Mouse (Mus musculus): Measurements from ENCODE around the gene Pik3ca. TPM values are rescaled to one million over a fixed set of nuclear protein-coding genes. Genes with fewer than 3 reads are reported as not detected.

Pik3ca gene
- polyA plus RNA-seq, 1 experiment from 2014 or later, result 8.2 TPM

DNA sequence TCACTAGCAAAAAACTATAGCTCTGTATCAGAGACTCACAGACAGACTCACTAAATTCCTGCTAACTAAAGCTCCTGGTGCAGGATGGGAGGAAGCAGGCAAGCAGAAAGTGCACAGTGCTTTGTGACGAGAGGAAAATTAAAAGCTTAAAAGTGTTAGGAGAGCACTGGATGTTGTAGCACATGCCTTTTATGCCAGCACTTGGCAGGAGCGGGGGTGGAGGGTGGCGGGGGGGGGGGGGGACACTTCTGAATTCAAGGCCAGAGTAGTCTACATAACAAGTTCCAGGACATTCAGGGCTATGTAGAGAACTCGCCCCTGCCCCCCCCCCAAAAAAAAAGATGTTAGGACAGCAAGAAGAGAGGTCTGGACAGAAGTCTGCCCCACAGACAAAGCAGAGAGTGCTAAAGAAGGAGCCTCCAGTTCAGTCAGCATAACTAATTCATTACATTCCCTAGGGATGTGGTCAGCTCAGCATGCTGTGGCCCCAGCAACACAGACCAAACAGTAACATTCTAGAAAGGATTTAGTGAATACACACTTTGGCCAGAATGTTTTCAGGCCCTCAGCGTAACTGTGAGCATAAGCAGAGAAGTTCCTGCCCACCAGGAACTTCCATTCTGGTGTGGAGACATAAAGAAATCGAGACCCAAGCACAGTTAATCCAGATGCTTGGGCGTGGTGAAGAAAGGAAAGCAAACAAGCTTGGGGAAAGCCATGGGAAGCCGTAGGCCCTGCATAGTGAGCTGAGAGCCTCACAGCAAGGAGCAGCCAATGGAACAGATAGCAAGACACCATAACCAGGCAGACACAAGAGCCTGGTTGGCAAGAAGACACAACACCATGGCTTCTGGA lies 98.6 kb downstream of the Pik3ca start:
- no peaks in the 10 kb centered on the region for H3K9me3 ChIP-seq
- no peaks in the 10 kb centered on the region for H3K36me3 ChIP-seq (replicated peaks)
- H3K4me3 ChIP-seq, result no peak overlapping the region
- H3K27ac ChIP-seq (replicated peaks), result peak overlapping the region; percentile 44; the same call in 1 of the 2 replicates
- peaks cover 25% of the 10 kb centered on the region for H3K4me1 ChIP-seq
- no peak for DNase-seq (ENCODE audit: low spot score)
- WGBS, result 47% methylated on average over 8 of the region's 8 CpGs
- H3K27me3 ChIP-seq (replicated peaks; ENCODE audit: low read depth, poor library complexity, severe bottlenecking), result no peaks in the 10 kb centered on the region

DNA sequence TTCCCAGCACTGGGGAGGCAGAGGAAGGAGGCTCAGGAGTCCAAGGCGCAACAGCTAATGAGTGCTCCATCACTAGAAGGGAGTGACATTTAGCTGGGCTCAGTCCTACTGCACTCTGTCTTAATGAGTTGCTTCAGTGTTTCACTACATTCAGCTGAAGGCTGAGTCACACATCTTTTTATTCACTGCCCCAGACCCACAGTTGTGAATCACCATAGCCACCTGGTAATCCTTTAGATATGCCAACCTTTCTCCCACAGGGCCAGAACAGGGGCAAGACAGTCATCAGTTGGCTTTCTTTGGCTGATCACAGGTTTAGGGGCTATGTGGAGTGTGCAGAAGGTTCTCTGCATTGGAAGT lies 99.2 kb downstream of the Pik3ca start:
- Histone ChIP-seq H3K27me3 (replicated peaks; ENCODE audit: low read depth, poor library complexity, severe bottlenecking) (no peaks in the 10 kb centered on the region), H3K9me3 (no peaks in the 10 kb centered on the region), H3K36me3 (replicated peaks) (no peaks in the 10 kb centered on the region), H3K27ac (replicated peaks) (peak overlapping the region; percentile 44; the same call in 1 of the 2 replicates), H3K4me1 (peaks cover 25% of the 10 kb centered on the region), H3K4me3 (no peak overlapping the region)
- 96% methylated on average over 1 of the region's 1 CpGs for WGBS
- no peak for DNase-seq (ENCODE audit: low spot score)

DNA sequence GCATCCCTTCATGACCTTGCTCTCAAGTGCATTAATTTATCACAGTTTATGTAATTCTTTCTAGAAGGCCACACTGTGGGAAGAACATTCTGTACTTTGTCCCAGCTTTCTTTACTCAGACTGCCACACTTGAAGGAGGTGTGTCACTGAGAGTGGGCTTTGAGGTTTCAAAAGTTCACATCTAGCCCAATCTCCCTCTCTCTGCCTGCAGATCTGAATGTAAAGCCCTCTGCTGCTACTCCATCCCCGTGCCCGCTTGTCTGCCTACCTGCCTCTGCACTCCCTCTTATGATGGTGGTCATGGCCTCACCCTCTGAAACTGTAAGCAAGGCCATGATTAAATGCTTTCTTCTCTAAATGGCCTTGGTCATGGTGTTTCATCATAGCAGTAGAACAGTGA lies 102.9 kb downstream of the Pik3ca start:
- Histone ChIP-seq H3K9me3 (no peaks in the 10 kb centered on the region), H3K27me3 (replicated peaks; ENCODE audit: low read depth, poor library complexity, severe bottlenecking) (no peaks in the 10 kb centered on the region), H3K27ac (replicated peaks) (no peak overlapping the region), H3K4me1 (peaks cover 14% of the 10 kb centered on the region), H3K36me3 (replicated peaks) (no peaks in the 10 kb centered on the region), H3K4me3 (no peak overlapping the region)
- WGBS, result 93% methylated on average over 2 of the region's 2 CpGs
- DNase-seq (ENCODE audit: low spot score), result peak; percentile 4

DNA sequence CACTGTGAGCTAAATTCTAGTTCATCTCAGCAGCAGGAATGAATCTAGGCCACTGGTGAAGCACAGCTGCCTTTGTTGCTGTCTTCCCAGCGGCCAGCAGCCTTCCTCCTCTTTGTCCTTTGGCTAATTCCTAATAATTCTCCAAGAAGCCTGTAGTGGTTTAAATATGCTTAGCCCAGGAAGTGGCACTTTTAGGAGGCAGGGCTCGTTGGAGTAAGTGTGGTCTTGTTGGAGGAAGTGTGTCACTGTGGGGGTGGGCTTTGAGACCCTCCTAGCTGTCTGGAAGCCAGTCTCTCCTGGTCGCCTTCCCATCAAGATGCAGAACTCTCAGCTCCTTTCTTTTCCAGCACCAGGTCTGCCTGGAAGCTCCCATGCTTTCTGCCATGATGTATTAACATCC lies 108.4 kb downstream of the Pik3ca start:
- Histone ChIP-seq H3K27ac (replicated peaks) (no peak overlapping the region), H3K4me3 (no peak overlapping the region), H3K9me3 (no peaks in the 10 kb centered on the region), H3K4me1 (peaks cover 20% of the 10 kb centered on the region), H3K27me3 (replicated peaks; ENCODE audit: low read depth, poor library complexity, severe bottlenecking) (no peaks in the 10 kb centered on the region), H3K36me3 (replicated peaks) (no peaks in the 10 kb centered on the region)
- WGBS, result 68% methylated on average over 3 of the region's 3 CpGs
- DNase-seq (ENCODE audit: low spot score), result no peak

DNA sequence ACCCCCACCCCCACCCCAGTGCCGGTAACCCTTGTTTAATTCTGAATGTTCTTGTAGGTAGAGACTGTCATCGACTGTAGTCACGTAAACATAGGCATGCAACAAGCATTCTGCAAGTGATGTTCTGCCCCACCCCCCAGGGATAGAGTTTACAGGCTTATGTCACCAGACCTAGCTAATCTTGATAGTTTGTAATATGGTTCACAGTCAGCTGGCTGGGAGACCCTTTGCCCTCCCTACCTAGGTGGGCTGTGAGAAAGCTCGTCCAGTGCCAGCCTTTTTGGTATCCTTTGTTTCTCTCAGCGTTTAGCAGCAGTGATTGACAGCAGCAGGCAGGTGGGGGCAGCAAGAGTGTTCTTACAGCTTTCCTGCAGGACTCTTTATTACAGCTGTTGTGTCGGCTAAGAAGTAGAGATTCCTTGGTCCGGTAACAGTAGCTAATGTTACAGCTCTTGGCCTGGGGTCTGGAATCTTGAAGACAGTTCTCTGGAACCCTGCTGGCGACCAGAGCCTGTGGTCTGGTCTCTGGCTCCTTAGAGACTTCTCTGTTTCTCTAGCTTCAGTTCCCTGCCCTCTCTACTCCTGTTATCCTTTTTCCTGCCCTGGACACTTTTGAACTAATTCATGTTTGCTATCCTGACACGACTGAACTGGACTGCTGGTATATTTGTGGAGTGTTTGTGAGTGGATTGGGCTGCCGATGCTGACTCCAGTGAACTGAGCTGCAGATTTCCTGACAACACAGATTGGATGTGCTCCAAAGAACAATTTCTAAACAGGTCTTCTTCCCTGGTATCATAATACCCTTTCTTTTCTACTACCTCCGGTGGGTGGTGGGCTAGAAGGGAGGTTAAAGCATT lies 109.1 kb downstream of the Pik3ca start:
- H3K4me1 ChIP-seq, result peaks cover 24% of the 10 kb centered on the region
- no peak overlapping the region for H3K27ac ChIP-seq (replicated peaks)
- H3K27me3 ChIP-seq (replicated peaks; ENCODE audit: low read depth, poor library complexity, severe bottlenecking), result no peaks in the 10 kb centered on the region
- H3K36me3 ChIP-seq (replicated peaks), result no peaks in the 10 kb centered on the region
- 64% methylated on average over 11 of the region's 11 CpGs for WGBS
- no peak overlapping the region for H3K4me3 ChIP-seq
- no peak for DNase-seq (ENCODE audit: low spot score)
- no peaks in the 10 kb centered on the region for H3K9me3 ChIP-seq

DNA sequence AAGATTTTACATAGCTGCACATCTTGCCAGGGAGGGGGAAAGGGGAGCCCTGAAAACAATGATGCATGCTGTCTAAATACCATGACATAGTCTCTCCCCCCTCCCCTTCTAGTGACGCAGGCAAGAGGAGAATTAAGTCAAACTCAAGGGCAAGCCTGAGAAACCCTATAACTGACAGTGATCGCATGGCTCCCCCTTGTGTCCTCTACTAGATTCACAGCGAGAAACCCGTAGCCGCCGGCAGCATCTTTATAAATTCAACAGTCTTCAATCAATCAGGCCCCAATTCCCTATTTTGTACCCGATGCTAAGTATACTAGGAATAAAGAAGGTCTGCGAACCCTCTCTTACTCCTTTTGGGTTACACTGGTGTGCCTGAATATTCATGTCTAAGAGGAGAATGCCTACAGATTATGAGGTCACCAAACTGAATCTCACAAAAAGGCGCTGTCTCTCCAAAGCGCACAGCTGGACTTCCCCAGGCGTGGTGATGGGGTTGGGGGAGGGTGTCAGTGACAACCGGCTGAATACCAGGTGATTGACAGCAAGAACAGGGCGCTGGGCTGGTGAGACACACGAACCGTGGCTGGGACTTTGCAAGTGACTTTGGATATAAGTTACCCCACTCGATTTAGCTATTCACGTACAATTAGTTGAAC lies 111.3 kb downstream of the Pik3ca start:
- H3K4me1 ChIP-seq, result peaks cover 35% of the 10 kb centered on the region
- no peak overlapping the region for H3K27ac ChIP-seq (replicated peaks)

DNA sequence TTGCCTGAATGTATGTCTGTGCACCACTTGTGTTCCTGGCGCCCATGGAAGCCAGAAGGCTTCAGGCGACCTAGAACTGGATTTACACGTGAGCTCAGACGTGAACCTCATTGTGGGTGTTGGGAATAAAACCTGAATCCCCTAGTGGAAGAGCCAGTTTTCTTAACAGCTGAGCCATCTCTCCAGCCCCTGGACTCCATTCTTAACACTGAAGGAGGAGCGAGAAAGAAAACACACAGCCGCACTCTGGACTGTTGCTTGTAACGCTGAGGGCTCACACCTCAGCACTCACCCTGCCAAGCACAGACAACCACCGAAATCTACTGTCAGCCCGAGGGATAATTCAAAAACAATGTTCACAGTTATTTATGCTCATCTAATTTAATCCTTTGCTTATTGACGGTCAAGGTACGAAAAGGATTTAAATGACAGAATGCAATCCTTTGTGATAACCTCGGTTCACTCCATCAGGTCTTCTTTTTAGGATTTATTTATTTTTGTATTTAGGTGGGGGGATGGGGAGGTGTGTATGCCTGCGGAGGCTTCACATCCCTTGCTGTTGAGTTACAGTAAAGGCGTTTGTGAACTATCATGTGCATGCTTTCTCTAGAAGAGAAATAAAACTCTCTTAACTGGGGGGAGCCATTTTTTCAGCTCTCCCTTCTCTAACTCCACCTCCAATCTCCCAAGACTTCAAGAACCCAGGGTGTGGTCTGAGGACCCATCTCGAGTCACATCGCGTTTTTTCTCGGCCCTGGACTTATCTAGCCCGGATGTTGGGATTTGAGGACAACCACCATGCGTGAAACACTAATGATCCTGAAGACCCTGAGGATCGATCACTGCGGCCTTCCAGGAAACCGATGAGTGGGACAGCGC lies 112.3 kb downstream of the Pik3ca start, which contains the start of gene Zfp639:
Gene Zfp639, plus strand, starts transcription at position 764 of the 879 bp plus-strand sequence.
- H3K27ac ChIP-seq (replicated peaks), result peak within 1 kb of the TSS; percentile 94
- H3K9me3 ChIP-seq, result no peaks in the 10 kb centered on the region
- H3K27me3 ChIP-seq (replicated peaks; ENCODE audit: low read depth, poor library complexity, severe bottlenecking), result no peaks in the 10 kb centered on the region
- H3K4me3 ChIP-seq, result peak within 1 kb of the TSS; percentile 87
- peaks cover 14% of the 10 kb centered on the region for H3K36me3 ChIP-seq (replicated peaks)
- 5% methylated on average over 24 of the region's 24 CpGs for WGBS
- peak; percentile 33 for DNase-seq (ENCODE audit: low spot score)
- H3K4me1 ChIP-seq, result peaks cover 35% of the 10 kb centered on the region

More for the DNA sequence above, 111.3 kb downstream of the Pik3ca start:
- WGBS, result 2% methylated on average over 17 of the region's 17 CpGs
- Histone ChIP-seq H3K4me3 (peak overlapping the region; percentile 87), H3K27me3 (replicated peaks; ENCODE audit: low read depth, poor library complexity, severe bottlenecking) (no peaks in the 10 kb centered on the region), H3K9me3 (no peaks in the 10 kb centered on the region), H3K36me3 (replicated peaks) (0 out of 2 replicates have a peak, but pooled peaks cover 8% of the 10 kb centered on the region)
- DNase-seq (ENCODE audit: low spot score), result peak; percentile 75

DNA sequence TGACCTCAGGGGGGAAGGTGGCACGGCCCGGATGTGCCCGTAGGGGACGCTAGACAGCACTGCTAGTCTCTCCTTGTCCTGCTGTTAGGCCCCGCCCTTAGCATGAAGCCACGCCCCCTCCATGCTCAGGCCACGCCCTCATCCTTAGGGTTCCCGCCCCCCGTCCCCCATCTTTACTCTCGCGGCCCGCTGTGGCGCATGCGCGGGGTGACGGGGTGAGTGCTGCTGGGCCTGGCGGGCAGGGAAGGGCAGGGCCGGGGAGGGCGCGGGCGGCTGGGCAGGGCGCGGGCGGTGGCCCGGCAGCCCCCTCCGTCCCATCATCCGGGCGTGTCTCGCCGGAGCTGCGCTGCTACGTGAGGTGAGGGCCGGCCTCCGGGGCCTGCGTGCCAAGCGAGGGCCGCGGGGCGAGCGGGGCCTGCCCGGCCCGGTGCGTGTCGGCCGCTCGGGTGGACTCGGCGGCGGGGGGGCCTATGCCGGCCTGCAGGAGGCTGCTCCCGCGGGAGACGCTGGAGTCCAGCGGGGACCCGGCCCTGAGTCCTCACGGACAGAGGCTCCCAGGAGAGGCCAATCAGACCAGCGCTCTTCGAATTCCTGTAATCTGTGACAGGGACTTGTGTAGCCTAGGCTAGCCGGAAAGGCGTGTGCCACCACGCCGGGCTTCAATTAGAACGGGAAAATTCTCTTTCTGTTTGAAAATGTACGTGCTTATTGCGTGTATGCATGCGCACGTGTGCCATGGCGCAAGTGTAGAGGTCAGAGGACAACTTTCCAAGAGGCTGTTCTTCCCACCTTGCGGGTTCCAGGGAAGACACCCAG lies 113.1 kb downstream of the Pik3ca start:
- Histone ChIP-seq H3K27ac (replicated peaks) (peak overlapping the region; percentile 94), H3K36me3 (replicated peaks) (peaks cover 23% of the 10 kb centered on the region), H3K27me3 (replicated peaks; ENCODE audit: low read depth, poor library complexity, severe bottlenecking) (no peaks in the 10 kb centered on the region), H3K4me1 (peaks cover 35% of the 10 kb centered on the region), H3K4me3 (peak overlapping the region; percentile 87), H3K9me3 (no peaks in the 10 kb centered on the region)
- under 1% methylated on average over 67 of the region's 69 CpGs for WGBS
- DNase-seq (ENCODE audit: low spot score), result peak; percentile 98

DNA sequence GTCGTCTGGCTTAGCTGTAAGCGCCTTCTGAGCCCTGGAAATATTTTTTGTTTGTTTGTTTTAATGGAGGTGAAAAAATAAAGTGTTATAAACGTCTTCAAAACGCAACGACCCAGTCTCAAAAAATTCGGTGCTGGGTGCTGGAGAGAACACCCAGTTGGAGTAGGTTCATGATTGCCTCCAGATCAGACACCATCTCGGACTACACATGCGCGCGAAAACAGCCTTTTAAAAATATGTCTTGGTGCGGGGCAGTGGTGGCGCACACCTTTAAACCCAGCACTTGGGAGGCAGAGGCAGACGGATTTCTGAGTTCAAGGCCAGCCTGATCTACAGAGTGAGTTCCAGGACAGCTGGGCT lies 113.7 kb downstream of the Pik3ca start:
- Histone ChIP-seq H3K9me3 (no peaks in the 10 kb centered on the region), H3K27ac (replicated peaks) (peak overlapping the region; percentile 94), H3K4me3 (peak overlapping the region; percentile 87), H3K36me3 (replicated peaks) (peaks cover 28% of the 10 kb centered on the region), H3K4me1 (peaks cover 35% of the 10 kb centered on the region), H3K27me3 (replicated peaks; ENCODE audit: low read depth, poor library complexity, severe bottlenecking) (no peaks in the 10 kb centered on the region)
- DNase-seq (ENCODE audit: low spot score), result no peak
- WGBS, result 8% methylated on average over 13 of the region's 13 CpGs

DNA sequence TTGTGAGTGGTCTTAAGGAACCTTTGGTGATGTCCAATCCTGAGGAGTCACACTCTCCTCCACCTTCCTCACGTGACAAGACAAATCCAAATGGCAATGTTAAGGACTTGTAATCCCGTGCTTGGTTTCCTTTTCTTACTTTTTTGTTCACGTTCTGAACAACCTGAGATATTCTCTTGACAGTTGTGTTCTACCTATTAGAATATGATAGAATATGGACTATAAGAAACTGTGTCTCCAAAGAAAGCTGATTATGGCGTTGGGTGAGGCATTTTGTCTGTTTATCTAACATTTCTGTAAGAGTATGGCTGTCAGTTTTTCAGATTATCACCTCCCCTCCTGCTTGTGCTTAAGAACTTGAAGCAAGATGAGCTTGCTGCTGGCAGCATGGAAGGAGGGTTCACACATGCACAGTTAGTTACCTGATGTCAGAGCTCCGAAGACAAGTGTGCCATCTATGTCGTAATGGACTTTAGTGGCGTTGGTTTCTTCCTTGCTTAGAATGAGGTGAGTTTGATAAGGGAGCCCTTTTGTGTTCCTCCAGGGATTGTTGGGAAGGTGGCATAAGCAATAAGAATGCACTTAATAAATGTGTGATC lies 115.3 kb downstream of the Pik3ca start:
- no peak overlapping the region for H3K4me3 ChIP-seq
- no peaks in the 10 kb centered on the region for H3K27me3 ChIP-seq (replicated peaks; ENCODE audit: low read depth, poor library complexity, severe bottlenecking)
- 91% methylated on average over 7 of the region's 7 CpGs for WGBS
- H3K36me3 ChIP-seq (replicated peaks), result peaks cover 45% of the 10 kb centered on the region
- DNase-seq (ENCODE audit: low spot score), result no peak
- no peak overlapping the region for H3K27ac ChIP-seq (replicated peaks)
- no peaks in the 10 kb centered on the region for H3K9me3 ChIP-seq
- H3K4me1 ChIP-seq, result peaks cover 31% of the 10 kb centered on the region

DNA sequence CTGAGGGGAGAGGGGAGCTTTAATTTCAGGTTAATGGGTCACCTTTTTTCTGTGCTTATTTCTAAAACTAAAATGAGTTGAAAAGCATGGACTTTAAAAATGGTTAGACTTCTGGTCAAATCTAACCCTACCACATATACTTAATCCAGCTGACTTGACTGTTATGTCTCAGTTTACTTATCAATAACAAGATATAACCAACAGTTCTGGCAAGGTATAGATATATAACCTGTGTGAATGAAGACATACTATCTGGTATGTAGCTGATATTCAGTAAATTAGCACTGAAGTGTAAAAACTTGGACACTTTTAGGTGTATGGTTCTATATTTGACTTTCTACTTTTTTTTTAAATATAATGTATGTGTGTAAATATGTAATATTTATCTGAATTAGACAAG lies 116.1 kb downstream of the Pik3ca start:
- Histone ChIP-seq H3K4me1 (peaks cover 29% of the 10 kb centered on the region), H3K4me3 (no peak overlapping the region), H3K36me3 (replicated peaks) (peaks cover 51% of the 10 kb centered on the region), H3K9me3 (no peaks in the 10 kb centered on the region), H3K27ac (replicated peaks) (no peak overlapping the region), H3K27me3 (replicated peaks; ENCODE audit: low read depth, poor library complexity, severe bottlenecking) (no peaks in the 10 kb centered on the region)
- DNase-seq (ENCODE audit: low spot score), result no peak

Measured in embryonic facial prominence, embryonic 10.5 days (tissue).